Mouse (Mus musculus) thymus, postnatal 10 days (tissue): Measurements from ENCODE around the gene Zyg11b.

ENCODE experiments used
- DNase-seq, 2 experiments: peaks; one replicate each; pipeline ENCODE4 v3.0.0; 2021; ENCODE audit warnings: low spot score in 2 of 2

Zyg11b gene

DNA sequence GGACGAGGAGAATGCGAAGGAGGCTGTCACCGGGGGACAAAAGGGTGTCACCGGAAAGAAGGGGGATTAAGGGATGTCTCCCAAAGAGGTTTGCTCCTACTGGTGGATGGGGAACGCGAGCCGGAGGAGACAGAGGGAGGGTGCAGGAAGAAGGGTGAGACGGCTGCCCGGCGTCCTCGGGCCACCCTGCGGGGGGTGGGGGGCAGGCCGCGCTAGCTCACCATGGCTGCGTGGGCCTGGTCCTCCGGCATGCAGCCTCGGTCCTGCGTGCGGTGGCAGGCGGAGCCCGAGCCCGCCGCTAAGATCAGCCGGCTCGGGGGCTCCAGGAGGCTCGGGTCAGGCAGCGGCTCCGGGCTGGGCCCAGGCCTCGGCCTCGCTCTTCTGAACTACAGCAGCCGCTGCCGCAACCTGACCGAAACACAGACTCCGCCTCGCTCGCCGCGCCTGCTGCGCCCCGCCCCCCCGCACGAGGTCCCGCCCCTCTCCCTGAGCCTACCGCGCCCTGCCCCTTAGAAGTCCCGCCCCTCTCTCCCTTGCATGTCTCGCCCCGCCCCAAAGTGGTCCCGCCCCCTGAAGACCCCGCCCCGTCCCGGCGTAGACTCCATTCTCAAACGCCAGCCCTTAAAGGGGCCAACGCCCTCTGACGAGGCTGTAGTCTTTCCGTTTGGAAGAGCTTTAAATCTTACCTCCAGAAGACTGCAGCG lies at the start of gene Zyg11b:
Gene Zyg11b, minus strand, starts transcription at position 427 of the 704 bp plus-strand sequence.
- DNase-seq, result peak; percentile 80 to 92

DNA sequence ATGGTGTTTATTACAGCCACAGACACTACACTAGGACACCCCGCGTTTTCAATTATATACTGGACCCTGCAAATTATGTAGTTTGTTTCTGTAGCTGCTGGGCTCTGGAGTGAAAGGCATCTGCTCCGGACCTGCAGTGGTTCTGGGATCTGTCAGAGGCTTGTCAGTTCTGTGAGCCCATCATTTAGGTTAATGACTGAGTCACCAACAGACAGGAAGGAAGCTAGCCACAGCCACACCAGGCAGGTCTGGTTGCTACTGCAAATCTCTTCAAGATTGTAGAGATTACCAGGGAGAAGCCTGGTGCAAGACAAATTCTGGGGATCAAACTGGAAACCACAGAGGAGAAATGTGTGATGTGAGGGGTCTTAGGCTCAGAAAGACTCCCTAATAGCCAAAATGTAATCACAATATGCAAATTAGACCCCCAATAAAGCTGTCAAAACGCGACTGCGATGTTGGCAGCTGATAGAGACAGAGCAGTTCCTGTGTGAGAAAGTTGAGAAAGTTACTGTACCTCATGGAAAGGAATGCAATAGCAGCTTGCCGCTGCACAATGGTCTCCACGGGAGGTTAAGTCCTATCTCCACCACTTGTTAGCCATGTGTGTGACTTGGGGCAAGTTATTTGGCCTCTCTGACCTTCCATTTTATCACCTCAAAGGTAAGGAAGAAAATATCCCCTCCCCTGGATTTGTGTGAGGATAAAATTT lies 49.1 kb upstream of the Zyg11b start:
- no peak for DNase-seq

DNA sequence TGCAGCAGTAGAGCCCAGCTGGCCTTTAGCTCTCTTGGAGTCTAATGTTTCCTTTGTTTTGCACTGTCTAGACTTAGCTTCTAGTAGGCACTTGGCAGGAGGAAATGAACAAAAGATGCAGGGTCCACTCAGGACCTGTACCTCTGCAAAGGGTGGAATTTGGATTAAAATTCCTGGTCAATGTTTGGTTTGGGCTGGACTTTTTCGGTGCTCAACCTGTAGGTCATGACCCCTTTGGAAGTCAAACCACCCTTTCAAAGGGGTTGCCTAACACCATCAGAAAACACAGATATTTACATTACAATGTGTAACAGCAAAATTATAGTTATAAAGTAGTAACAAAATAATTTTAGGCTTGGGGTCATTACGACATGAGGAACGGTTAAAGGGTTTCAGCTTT lies 48.2 kb upstream of the Zyg11b start:
- DNase-seq, result no peak

GRCm38 (mm10) chr4:108348256-108348875 lies 47.5 kb upstream of the Zyg11b start:
- DNase-seq, result no peak

GRCm38 (mm10) chr4:108347111-108347510 lies 46.2 kb upstream of the Zyg11b start:
- no peak for DNase-seq

GRCm38 (mm10) chr4:108345826-108346225 lies 44.9 kb upstream of the Zyg11b start:
- no peak for DNase-seq

DNA sequence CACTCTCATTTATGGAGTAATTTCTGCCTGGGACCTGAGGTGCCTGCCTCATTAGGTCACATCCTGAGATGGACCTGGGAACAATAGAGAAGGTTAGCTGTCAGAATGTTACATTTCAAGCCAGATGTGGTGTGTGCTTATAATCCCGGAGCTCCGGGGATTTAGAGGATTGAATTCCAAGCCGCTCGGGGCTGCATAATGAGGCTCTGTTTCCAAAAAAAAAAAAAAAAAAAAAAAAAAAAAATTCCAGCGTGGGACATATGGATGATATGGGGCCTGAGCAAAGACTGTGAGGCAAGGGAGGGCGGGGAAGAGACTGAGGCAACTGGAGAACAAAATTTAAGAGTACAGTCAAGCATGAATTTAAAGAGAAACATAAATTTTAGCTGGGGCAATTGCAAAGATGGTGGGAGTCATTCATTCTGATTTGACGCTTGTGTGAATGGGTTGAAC lies 43.8 kb upstream of the Zyg11b start:
- no peak for DNase-seq

- peak in 1 of 2 experiments; percentile 51 for DNase-seq
These were observed 38.4 kb upstream of the Zyg11b start for GRCm38 (mm10) chr4:108339277-108339690.

- DNase-seq, result no peak
These were observed 37.9 kb upstream of the Zyg11b start for GRCm38 (mm10) chr4:108338811-108339210.

- no peak for DNase-seq
These were observed 37.4 kb upstream of the Zyg11b start for GRCm38 (mm10) chr4:108338321-108338733.

- no peak for DNase-seq
These were observed 36.9 kb upstream of the Zyg11b start for GRCm38 (mm10) chr4:108337817-108338216.

DNA sequence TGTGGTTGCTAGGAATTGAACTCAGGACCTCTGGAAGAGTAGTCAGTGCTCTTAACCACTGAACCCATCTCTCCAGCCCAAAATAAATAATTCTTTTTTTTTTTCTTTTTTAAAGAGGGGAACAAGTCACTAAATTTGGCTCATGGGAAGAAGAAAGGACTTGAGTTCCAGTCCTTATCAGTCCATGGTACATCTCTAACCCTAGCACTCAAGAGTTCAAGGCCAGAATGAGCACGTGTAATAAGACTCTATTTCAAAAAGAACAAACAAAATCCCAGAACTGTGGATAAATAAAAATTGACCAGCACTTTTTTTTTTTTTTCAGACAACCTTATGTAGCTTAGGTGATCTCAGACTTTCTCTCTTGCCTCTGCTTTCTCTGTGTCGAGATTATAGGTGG lies 35.9 kb upstream of the Zyg11b start:
- DNase-seq, result no peak

DNA sequence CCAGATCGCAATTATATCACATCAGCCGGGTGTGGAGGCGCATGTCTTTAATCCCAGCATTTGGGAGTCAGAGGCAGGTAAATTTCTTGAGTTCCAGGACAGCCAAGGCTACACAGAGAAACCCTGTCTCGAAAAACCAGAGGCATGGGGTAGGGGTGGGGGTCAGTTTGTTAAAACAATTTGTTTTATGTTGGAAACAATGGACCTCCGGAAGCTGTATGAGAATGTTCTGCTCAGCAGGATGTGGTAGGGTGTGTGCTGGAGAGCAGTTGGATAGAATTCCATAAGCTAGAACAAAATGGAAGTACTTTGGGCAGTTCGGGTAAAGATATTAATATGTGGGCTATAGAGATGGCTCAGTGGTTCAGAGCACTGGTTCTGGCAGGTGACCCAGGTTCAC lies 34.5 kb upstream of the Zyg11b start:
- DNase-seq, result no peak

DNA sequence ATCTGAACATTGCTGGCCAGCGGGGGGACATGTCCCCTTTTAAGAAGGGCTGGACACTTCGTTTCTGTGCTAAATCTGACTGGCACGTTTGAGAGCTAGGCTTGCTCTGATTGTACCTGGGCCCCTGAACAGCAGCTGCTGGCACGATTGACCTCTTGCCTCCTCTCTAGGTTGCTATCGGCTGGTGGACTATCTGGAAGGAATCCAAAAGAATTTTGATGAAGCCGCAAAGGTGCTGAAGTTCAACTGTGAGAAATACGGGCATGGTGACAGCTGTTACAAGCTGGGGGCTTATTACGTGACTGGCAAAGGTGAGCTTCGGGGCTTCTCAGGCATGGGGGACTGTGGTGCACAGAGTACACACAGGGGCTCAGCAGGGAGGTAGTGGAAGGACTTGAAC lies 31.1 kb upstream of the Zyg11b start:
- no peak for DNase-seq

GRCm38 (mm10) chr4:108329840-108330239 lies 28.9 kb upstream of the Zyg11b start:
- no peak for DNase-seq

DNA sequence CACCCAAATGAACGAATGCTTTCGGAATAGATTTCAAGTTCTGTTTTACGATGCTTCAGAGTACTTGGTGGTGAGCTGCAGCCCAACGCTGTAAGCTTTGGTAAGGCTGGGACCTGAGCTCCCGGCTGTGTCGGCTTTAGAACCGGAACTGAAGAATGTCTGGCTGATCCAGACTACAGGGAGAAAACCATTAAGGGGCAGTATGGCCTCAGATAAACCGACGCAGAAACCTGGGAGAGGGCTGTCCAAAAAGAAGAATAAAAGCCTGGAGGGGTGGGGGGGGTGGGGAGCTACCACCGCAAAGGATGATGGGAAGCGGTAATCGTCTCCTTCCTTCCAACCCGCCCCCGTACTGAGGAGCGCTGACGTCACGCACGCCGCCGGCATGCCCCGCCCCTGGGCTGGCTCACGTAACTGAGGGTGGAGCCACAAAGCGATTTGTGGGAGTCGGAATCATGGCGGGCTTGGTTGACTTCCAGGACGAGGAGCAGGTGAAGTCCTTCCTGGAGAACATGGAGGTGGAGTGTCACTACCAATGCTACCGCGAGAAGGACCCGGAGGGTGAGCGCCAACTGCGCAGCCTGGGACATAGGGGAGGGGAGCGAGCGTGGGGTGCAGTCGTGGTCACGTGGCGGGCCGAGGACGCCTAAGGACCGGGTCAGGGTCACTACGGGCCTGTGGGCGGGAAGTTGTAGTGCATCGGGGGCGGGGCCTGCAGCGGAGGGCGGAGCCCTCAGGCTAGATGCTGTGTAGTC lies 27.0 kb upstream of the Zyg11b start, which contains the start of gene Coa7:
Gene Coa7, plus strand, starts transcription at position 411 of the 755 bp plus-strand sequence.
- peak; percentile 95 to 97 for DNase-seq

- peak in 1 of 2 experiments; percentile 32 for DNase-seq
These were observed 26.2 kb upstream of the Zyg11b start for GRCm38 (mm10) chr4:108327071-108327579.

GRCm38 (mm10) chr4:108323588-108323987 lies 22.7 kb upstream of the Zyg11b start:
- no peak for DNase-seq

DNA sequence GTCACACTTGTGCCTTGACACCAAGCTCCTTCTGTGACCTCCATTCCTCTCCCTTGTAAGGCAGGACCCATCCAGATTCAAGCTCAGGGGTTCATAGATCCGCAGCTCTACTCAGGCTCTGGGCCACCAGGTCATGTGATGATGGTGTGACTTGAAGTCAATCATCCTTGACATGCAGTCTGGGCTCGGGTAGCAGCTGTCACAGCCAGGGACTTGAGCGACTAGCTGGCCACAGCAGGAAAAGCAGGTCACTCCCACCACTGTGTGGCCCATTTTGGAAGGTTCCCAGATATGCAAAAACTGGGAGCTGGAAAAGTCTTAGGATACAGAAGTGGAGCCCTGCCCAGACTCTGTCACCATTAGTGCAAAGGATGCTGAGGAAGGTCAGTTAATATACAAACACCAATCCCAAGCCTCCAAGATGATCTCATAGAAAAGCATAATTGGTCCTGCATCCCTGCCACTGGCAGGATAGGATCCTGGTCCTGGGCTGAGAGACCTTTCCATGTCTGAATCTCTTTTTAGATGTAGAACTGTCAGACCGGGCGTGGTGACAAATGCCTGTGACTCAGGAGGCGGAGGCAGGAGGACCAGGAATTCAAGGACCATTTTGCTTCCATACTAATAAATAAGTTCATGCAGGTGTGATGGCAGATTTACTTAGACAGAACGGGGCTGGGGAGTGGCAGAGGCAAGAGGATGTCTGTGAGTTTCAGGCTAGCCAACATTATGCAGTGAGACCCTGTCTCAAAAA lies 19.9 kb upstream of the Zyg11b start:
- no peak for DNase-seq

GRCm38 (mm10) chr4:108319747-108320146 lies 18.9 kb upstream of the Zyg11b start:
- DNase-seq, result peak; percentile 34 to 36
